Mouse (Mus musculus): ENCODE measurements around the gene Ranbp3l.
"Not testable (repeated sequence)": the region's sequence is repeated elsewhere in the genome, so short reads cannot be mapped to it uniquely, and the experiment has no call there.

Gene Ranbp3l

DNA sequence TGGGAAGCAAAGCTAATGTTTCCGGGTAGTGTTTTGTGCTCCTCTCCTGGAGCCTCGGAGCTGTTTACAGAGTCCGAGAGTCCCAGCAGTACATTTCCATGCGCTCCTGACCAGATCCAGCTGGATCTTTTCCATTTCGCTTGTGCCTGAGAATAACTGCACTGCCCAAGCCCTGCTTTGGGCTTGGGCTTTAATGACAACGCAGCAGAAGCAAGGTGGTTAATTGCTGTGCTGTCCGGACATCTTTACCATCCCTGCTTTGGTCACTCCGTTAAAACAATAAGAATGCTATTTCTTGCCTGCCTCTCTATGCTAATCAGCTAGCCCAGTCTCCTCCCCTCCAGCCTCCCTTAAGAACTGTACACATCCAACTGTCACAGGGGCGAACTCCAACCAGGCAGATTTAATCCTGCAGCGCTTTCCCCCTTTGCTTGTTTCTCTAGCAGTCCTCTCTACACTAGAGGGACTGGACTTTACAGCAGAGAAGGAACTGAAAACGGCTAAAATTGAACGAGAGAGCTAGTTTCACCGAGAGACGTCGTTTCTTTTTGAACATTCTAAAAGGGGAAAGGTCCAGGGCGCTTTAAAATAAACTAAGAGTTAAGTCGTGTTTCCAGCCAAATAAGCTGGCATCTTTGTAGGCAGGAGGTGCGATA is at the start of gene Ranbp3l:
TSS of gene Ranbp3l (plus strand) at position 377 of the 656 bp plus-strand sequence.
- CTCF ChIA-PET, result no interaction called here
- POLR2A ChIA-PET, result no interaction called here

- POLR2A ChIA-PET, result no interaction called here
- CTCF ChIA-PET, result no interaction called here
Observed at GRCm38 (mm10) chr15:8930061-8930460, 37.7 kb upstream of the Ranbp3l start.

DNA sequence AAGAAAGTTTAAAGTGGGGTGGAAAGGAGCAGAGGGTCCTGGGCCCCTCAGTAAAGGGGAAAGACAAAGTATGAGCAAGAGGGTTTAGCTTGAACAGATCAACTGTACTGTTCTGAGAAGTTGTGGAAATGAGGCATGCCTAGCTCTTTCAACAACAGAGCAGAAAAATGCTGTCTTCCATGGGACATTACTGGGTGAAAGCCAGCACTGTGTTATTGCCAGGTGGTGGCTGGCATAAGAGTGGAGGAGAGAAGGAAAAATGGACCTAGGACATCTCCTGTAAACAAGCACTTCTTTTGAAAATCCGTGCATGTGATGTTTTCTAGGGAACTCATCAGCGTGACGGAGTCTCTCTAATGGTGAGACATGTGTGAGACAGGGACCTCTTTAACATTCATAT is 30.8 kb upstream of the Ranbp3l start:
- ChIA-PET POLR2A (no interaction called here), CTCF (no interaction called here)

DNA sequence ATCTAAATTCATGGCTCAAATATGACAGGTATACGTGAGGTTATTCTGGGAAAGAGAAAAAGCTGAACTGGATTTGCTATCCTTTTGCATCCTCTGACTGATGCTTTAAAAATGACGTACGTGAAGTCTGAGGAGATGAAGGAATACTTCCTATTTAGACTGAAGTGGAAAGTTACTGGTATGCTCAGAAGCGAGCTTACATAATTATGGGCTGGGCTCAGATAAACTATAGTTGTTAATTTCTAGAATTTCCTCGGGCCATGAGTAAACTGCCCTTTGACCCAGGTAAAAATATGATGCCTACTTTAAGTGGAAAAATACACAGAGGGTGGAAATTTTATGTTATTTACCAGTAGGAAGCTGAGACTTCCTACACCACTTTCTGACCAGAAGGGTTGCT is 26.9 kb upstream of the Ranbp3l start:
- CTCF ChIA-PET, result no interaction called here
- POLR2A ChIA-PET, result no interaction called here

DNA sequence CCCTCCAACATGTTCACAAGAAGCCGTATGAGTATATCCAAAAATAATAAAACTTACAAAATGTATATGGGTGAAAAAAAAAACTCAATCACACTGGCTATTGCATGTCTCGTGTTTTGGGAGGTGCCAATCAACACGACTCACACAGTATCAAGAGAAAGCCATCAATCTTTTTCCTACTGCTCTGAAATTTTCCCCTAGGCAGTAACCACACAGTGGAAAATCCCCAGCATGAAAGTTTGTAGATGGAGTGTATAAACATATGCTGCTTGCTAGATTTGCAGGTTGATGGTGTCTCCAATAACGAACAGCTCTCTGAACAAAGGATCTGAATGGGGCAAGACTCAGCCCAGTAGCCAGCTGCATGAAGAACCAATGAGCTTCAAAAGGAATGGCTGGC is 16.9 kb upstream of the Ranbp3l start:
- ChIA-PET POLR2A (no interaction called here), CTCF (no interaction called here)

GRCm38 (mm10) chr15:8963323-8963722 is 4.4 kb upstream of the Ranbp3l start:
- POLR2A ChIA-PET, result no interaction called here
- CTCF ChIA-PET, result interaction anchor here in 1 of 4 experiments (0.5 kb wide), 1 partner anchor 158 kb away, joined by 3 read pairs; no protein-coding TSS in a partner anchor

DNA sequence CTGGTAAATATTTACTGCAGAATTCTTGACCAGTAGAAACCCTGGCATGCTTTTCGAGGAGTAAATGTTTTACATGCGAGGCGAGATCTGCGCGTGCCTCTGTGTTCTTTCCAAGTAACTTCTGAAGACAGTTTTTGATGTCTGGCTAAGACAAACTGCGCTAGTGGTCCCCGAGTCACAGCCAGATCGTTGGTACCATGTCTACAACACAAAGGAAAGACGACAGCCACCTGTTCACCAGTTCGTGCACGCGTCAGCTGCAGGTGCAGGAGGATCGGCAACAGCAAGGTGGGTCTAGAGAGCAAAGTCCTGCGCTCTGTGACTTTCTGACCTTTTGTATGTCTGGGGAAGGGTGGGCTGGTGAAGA is 463 bp downstream of the Ranbp3l start:
- CTCF ChIA-PET, result no interaction called here
- POLR2A ChIA-PET, result no interaction called here

- POLR2A ChIA-PET, result no interaction called here
- CTCF ChIA-PET, result no interaction called here
Observed at GRCm38 (mm10) chr15:8969061-8969635, 1.4 kb downstream of the Ranbp3l start.

DNA sequence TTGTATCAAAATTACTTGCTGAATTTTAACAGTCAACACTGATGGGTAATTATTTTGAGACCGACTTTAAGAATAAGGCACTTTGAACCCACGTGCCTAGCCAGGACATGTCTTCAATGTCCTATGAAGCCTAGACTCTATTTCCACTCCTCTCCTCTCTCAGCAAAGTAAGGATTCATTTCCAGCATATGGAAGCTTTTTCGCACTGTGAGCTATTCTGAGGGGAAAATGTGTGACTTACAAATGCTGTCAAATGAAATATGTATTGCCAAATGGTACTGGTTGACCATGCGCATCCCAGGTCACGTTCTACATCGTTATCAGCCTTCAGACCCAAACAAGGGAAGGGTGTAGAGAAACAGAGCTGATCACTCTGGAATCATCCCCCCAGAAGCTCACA is 23.5 kb downstream of the Ranbp3l start:
- POLR2A ChIA-PET, result interaction anchor here in 1 of 4 experiments (0.5 kb wide), 1 partner anchor 625 kb away, joined by 3 read pairs; no protein-coding TSS in a partner anchor
- CTCF ChIA-PET, result no interaction called here

DNA sequence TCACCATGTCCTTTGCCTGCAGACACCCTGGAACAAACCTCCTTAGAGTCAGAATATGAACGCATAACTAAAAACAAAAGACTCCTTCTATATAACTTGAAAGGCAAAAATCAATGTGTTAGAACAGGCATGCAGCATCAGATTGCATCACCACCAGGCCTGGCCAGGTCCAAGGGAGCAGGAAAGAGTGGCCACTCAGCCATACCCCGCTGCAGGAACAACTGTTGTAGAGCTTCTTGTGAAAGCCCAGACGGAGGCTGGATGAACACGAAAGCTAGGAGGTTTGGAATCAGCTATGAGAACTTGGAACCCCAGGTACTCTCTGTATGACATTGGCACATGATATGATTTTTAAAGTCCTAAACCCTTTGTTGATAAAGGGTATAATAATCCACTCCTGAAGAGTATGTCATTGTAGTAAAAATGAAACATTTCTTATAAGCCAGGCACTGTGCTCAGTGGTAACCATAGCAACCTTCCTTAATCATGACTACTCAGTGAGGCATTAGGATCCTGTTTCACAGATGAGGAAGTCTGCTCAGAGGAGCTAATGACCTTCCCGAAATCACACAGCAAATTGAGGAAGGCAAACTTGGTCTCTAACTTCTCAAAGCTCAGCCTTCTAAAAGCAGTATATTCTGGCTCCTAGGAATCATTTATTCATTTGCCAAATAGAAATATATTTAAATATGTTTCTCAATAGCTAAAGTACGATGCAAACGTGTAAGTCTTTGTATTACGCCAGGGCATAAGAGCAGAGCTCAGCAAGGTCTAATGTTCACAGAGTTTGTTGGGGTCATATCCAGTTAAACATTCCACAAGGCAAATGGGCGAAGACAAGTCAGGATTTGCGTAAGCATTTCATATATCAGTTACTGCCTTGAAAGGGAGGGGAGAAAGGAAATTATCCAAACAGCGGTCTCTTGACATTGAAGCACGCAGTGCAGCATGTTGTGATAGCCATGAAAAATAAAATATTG is 24.4 kb downstream of the Ranbp3l start:
- POLR2A ChIA-PET, result interaction anchor here in 1 of 4 experiments (1.2 kb wide), 1 partner anchor 9 kb away, joined by 3 read pairs; no protein-coding TSS in a partner anchor
- CTCF ChIA-PET, result interaction anchor here in 1 of 4 experiments (0.6 to 0.7 kb wide), 2 partner anchors 242 to 1295 kb away, joined by 3 read pairs; no protein-coding TSS in a partner anchor

- ChIA-PET CTCF (no interaction called here), POLR2A (interaction anchor here in 1 of 4 experiments (0.7 kb wide), 1 partner anchor 12 kb away, joined by 4 read pairs; no protein-coding TSS in a partner anchor)
Observed at GRCm38 (mm10) chr15:8994608-8995277, 27.0 kb downstream of the Ranbp3l start.

DNA sequence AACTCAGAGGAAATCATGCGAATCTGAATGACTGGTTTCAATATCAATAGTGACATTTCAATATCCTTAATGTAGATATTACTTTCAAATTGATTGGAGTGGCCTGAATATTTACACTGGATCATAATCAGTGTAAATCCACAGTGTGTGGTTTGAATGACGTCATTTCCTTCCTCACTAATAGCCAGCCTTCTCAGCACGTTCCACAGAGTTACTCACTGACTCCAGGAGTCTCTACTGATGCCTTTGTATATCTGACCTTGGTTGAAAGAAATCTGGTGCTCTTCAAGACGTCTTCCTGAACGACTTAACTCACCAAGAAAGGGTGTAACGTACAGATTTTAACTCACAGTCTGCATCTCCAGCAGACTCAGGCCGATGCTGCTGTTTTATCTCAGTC is 27.7 kb downstream of the Ranbp3l start:
- ChIA-PET CTCF (no interaction called here), POLR2A (no interaction called here)

DNA sequence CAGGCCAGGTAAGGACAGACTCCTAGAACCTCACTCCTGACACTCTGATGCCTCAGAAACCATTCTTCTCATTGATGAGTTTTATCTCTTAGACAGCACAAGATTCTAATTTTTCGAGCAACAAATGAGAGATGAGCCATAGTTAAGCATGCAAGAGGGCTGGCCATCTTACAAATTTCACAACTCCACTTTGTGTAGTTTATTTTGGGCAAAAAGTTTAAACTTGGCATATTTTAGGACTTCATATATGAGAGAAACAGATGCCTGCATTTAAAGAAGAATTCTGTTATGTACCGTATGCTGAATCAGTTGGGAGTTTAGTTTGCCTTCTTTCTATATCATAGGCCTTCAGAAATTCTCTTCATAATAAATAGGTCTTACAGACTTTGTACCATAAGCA is 35.0 kb downstream of the Ranbp3l start:
- CTCF ChIA-PET, result no interaction called here
- POLR2A ChIA-PET, result no interaction called here

DNA sequence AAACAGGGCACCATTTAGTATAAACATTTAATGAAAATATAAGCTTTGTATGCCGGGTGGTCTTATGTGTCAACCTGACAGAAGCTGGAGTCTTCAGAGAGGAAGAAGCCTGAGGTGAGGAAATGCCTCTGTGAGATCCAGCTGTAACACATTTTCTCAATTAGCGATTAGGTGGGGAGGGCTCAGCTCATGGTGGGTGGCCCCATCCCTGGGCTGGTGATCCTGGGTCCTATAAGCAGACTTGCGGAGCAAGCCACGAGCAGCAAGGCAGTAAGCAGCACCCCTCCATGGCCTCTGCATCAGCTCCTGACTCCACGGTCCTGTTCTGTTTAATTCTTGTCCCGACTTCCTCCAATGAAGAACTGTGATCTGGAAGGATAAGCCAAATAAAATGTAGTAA is 41.4 kb downstream of the Ranbp3l start:
- CTCF ChIA-PET, result interaction anchor here in 2 of 4 experiments (0.6 kb wide), 2 partner anchors 93 to 856 kb away, joined by 3 to 4 read pairs; no protein-coding TSS in a partner anchor

DNA sequence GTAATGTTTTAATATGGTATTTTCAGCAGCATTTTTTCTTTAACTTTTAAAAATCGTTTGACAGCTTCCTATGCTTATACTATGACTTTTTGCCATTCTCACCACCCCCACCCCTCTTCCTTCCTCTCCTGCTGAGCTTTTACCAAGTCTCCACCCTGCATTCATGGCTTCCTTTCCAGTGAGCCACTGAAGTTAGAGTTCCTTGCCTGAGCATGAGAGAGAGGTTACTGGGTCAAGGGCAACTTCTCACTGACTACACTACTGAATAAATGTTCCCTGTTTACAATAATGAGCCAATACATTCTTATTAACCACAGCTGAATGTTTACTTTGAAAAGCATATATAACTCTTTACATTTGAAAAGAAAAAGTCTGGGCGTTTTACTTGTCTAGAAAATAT is 46.8 kb downstream of the Ranbp3l start:
- CTCF ChIA-PET, result no interaction called here
- POLR2A ChIA-PET, result interaction anchor here in 3 of 4 experiments (0.6 to 1.5 kb wide), 4 partner anchors 40 to 97 kb away, joined by 3 to 4 read pairs (median 3); partner anchors contain the start of gene Nadk2 (in 1 of the 3)

More for the DNA sequence above, 41.4 kb downstream of the Ranbp3l start:
- POLR2A ChIA-PET, result no interaction called here

DNA sequence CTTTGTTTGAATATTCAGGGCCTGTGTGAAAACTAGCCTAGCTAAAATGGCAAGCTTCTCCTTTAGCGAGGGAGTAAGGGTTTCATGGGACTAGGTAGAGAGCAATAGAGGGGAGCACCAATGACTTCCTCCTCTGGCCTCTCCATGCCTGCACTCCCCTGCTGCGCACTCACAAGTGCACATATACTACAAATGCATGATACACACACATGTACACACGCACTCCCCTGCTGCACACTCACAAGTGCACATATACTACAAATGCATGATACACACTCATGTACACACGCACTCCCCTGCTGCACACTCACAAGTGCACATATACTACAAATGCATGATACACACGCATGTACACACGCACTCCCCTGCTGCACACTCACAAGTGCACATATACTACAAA is 47.7 kb downstream of the Ranbp3l start:
- CTCF ChIA-PET, result not testable (repeated sequence)
- POLR2A ChIA-PET, result interaction anchor here in 1 of 4 experiments (1.2 kb wide), 1 partner anchor 39 kb away, joined by 3 read pairs; no protein-coding TSS in a partner anchor

GRCm38 (mm10) chr15:9055704-9056103 is 88.0 kb downstream of the Ranbp3l start:
- ChIA-PET POLR2A (no interaction called here), CTCF (no interaction called here)

DNA sequence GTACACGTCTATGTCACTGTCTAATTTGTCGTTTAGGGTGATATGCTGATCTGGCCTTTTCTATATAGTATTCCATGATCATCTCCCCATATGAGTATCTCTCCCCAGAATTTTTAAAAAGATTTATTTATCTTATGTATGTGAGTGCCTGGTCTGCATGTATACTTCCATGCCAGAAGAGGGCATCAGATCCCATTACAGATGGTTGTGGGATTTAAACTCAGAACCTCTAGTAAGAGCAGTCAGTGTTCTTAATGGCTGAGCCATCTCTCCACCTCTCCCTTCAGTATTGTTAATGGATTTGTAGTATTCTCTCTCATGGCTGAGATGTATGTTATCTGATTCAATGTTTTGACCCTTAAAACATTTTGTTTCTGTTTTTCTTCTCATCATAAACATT is 92.1 kb downstream of the Ranbp3l start:
- CTCF ChIA-PET, result no interaction called here
- POLR2A ChIA-PET, result interaction anchor here in 1 of 4 experiments (1.0 kb wide), 1 partner anchor 15 kb away, joined by 3 read pairs; no protein-coding TSS in a partner anchor

- POLR2A ChIA-PET, result interaction anchor here in 1 of 4 experiments (0.6 to 0.8 kb wide), 2 partner anchors 9 to 12 kb away, joined by 3 to 5 read pairs; no protein-coding TSS in a partner anchor
Observed at GRCm38 (mm10) chr15:9061150-9061882, 93.6 kb downstream of the Ranbp3l start.

More at GRCm38 (mm10) chr15:9061150-9061882, 93.6 kb downstream of the Ranbp3l start:
- CTCF ChIA-PET, result no interaction called here

Data from embryonic stem cell, embryonic (primary cell).